Mouse (Mus musculus): Measurements from ENCODE around the gene Arf6.
"Not testable (repeated sequence)": the region's sequence is repeated elsewhere in the genome, so short reads cannot be mapped to it uniquely, and the experiment has no call there.

Arf6 gene

DNA sequence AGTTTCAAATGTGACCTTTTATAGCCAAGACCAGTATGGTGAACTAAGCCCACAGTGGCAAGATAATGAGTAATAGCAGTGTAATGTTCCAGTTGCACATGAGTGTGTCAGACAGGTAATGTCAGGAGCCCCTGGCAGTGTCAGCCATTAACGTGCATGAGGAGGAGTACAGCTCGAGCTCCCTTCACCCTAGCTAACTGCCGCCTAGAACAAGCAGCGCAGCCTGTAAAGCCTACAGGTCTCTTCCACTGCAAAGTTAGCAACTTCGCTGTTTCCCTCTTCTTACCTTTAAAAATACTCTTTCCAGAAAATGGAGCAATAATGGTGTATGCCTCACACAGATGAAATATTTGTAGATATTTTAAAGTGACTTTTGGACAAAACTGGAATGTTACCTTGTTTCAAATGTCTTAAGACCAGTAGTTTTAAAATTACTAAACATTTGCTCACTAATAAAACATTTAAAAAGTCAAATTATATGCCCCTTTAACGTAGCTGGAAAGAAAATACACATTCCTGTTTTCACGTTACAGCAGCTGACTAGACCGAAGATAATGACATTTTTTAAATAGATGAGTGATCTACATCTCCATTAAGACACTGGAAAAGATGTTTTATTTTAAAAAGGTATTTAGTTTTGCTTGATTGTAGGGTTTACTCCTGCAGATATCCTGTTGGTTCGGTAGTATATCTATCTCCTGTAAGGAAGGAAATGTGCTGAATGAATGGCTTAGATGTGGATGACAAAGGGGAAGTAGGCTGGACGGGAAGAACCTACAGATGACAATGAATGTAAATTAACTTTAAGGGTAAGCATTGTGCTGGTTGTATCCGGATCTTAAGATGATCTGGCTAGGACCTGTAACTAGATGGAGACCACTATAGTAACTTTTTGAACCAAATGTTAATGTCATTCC lies 2.2 kb downstream of the Arf6 start:
- DNase-seq = no peak

DNA sequence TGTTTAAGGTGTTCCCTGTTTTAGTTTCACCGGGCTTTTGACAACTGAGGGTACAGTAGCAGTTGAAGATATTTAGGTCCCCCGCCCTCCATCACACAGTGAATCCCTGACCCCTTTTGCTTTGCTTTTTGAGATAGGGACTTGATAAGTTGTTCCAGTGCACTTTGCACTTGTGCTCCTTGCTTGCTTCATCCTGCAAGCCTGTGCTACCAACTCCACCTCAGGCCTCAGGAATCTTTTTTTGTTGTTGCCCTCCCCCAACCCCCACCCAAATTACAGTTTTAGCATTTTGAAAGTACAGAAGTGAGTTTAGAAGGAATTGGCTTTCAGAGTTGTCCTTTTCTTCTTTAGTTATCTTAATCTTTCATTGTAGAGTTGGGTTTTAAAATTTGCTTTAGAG lies 4.2 kb downstream of the Arf6 start:
- DNase-seq = no peak

DNA sequence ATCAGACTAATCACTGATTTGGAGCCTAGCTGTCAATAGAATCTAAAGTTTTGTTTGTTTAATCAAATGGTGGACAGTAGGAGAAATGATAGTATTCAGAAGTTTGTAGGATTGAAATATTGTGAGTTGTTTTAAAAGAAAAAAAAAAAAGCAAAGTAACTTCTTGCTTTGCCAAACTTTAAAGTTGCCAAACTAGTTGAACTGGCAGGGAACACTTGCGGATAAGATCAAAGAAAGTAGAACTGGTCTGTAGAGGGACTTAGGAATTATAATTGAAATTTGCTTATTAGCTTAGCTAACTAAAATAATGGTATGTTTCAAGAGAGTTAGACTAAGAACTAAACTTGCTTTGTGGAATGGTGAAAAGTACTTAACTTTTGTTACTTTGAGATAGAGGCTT lies 5.2 kb downstream of the Arf6 start:
- no peak for DNase-seq

DNA sequence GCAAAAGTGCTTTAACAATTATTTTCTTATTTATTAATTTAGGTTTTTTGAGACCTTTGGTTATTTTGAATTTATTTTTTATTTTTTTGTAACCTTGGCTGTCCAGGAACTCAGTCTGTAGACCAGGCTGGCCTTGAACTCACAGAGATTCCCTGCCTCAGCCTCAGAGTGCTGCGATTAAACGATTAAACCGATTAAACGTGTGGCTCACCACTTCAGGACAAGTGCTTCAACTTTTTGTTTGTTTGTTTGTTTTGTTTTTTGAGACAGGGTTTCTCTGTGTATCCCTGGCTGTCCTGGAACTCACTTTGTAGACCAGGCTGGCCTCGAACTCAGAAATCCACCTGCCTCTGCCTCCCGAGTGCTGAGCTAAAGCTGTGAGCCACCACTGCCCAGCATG lies 5.7 kb downstream of the Arf6 start:
- not testable (repeated sequence) for DNase-seq

DNA sequence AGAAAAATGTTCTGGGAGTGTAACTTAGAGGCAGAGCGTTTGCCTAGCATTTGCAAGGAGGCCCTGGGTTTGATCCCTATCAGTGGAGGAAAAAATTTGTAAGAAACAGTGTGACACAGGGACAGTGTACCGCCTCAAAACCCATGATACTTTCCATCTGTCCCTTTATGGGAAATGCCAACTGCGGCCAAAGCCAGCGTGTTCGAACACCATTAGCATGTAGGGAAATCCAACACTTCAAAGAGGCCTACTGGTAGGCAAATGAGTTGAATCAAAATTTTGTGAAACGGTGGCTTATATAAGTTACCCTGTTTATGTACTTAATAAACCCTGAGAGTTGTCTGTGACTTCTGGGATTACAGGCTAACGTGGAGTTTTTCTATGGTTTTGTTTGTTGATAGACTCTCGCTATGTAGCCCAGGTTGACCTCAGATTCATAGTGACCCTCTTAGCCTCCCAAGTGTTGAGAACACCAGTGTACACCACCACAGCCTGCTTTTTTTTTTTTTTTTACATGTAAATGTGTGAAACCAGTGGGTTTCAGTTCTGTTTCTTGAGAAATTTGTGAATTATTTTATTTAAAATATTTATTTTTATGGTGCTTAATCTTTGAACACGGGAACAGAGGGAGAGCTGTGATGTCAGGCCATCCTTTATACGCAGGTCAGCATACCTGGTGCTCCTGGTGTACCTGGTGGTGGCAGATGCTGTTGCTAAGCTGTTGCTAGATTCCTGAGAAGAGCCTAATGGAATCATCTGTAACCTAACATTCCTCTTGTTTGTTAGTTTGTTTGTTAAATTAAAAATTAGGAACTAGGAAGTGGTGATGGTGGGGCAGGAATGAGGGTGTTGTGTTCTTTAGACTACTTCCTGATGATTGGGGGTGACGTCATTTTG lies 6.9 kb downstream of the Arf6 start:
- DNase-seq = no peak

DNA sequence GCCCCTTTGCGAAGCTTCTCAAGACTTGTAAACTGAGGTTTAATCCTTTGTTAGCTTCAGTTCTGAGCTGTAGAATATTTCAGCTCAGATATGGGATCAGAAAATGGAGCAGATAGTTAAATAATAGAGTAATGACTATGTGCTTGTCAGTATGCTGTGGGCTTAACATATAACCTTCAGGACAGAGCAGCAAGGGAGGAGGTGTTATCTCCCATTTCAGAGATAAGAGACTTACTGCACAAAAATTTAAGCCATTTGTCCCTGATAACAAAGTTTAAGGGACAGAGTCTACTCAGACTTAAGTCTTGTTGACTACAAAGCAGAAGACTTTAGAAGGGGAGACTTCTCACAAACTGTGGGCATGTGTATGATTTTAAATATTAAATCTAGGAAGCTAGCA lies 10.9 kb downstream of the Arf6 start:
- no peak for DNase-seq

DNA sequence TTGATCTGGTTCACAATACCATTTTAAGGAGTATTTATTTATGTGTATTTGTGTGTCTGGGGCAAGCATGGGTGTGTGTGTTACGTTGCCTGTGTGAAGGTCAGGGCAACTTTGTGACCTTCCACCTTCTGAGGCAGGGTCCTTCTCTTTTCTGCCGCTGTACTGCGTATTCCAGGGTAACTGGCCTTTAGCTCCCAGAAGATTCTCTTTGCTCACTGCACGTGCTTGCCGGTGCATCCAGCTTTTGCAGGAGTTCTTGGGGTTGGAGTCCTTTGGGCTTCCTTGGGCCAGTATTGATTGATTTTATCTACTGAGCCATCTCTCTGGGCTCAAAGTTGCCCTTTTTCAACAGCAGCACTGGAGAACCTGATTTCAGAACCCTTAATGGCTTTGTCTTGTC lies 12.7 kb downstream of the Arf6 start:
- DNase-seq = no peak

DNA sequence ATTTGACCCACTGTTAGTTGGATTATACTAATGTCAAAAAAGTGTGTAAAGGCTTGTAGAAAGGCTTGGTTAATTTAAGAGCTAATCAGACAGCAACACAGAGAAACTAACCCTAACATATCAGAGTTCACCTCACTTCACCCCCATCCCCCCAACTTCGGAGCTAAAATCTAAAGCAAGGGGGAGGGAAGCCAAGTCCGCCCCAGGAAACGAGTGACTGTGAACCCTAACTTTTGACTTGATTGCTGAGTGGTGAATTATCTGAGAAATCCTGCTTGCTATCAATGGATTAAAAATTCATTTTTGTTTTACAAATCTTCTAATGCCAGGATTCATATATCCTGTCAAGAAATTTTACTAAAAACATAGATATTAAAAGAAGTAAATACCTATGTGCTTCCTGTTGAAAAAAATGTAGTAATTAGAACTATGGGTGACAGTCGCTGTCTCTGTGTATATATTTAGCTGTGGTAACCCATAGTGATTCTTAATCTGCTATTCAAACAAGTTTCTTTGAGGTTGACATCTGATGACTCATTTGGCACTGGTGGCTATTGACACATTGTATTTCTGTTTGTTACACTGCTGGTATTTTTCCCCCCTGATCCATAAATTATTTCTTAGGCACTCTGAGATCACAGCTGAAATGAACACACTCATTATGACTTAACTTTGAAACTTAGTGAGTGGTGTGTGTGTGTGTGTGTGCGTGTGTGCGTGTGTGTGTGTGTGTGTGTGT lies 13.8 kb downstream of the Arf6 start:
- no peak for DNase-seq

DNA sequence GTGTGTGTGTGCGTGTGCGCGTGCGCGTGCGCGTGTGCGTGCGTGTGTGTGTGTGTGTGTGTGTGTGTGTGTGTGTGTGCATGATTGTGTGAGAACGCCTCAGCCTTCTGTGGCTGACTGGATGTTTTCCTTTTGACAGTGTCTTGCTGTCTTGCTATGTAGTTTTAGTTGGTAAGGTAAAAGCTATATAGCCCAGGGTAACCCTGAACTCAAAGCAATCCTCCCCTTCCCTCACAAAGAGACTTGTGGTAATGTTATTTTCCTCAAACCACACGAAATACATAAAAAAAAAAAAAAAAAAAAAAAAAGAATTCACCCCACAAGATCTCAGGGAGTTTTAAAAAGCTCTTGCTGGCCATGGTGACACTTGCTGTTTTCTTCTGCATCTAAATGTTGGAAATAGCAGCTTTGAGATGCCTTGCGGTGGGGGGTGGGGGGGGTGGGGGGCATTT lies 14.4 kb downstream of the Arf6 start:
- DNase-seq = not testable (repeated sequence)

DNA sequence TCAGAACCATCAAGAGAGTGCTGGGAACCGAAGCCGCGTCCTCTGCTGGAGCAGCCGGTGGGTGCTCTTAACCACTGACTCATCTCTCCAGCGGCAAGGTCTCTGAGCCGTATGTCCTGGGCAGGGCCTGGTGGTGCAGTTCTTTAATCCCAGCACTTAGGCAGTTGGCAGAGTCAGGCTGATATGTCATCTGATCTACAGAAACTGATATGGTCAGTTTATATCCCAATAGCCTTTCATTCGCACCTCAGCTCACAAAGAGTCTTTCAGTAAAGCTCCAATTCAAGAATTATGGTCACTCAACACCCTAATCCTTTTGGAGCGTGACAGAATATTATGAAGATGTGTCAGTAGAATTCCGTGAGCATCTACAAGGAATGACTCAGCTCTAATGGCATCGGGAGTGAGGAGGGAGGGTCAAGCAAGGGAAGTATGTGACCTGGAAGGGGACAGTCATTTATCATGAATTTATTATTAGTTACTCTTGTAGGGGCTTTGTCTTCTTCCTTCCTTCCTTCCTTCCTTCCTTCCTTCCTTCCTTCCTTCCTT lies 16.4 kb downstream of the Arf6 start:
- no peak for DNase-seq

DNA sequence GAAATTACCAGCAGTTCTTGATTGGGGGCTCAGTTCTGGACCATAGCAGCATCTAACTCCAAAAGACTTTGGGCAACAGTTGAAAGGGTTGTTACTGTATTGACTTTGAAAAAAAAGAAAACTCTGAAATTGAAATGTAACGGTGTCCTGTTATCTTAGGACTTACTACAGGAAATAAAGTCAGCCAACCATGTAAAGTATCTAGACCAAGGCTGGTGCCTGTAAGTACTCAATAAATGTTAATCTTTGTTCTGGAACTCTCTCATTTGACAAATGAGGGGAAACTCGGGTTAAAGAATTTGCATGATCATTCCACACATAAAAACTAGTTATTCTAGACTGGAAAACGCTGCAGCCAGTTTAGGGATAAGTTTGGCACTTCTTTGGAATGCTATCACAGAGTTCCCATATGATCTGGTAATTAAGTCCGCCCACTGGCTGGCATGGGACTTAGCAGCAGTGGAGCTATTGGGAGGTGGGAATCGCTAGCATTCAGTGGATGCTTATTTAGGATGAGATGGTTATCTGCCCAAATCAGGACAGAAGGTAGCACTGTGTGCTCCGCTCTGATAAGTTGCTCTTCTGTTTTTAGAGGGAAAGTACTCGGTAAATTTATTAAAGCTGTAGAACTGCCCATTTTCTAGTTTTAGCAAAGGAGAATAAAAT lies 17.5 kb downstream of the Arf6 start:
- no peak for DNase-seq

DNA sequence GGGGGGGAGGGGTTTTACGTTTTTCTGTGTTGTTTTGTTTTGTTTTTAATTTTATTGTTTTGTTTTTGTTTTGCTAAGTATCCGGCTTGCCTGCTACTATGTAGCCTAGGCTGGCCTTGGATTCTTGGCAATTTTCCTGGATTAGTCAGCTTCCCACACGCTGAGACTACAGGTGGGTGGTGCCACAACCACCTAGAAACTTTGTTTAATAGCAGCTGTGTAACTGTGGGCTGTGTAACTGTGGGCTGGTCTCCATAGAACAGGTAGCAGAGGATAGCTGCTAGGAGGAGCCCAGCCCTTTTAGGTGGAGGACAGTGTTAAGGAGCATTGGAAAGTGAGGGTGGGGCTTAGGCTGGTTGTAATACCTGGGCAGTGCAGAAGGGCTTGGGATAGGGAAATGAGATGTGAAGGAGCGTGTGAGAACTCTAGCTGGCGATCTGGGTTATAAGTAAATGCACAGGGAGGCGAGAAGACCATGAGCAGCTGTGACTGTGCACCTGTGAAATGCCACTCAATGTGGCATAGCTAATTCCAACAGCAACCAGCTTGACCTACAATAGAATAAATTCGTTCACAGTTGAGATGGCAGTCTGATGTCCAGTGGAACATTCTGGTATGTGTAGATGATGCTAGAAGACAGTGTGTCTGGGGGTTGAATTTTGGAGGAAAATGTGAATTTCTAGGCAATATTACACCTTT lies 18.2 kb downstream of the Arf6 start:
- DNase-seq = no peak

DNA sequence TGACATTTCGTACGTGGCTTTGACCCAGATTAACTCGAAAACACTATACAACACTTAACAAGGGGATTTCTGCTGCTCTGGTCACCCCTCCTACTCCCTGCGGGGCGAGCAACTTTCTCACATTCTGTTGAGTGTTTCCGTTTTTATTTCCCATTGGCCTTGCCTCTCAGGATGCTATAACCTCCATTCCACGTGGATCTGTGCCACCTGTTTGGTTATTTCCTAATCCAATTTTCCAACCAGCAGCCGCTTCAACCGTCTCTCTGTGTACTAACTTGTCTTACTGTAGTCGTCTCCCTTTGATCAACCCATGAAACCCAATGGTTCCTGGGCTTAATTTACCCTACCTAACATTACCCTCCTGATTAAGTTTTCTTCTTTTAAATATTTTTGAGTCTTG lies 21.1 kb downstream of the Arf6 start:
- DNase-seq = no peak

DNA sequence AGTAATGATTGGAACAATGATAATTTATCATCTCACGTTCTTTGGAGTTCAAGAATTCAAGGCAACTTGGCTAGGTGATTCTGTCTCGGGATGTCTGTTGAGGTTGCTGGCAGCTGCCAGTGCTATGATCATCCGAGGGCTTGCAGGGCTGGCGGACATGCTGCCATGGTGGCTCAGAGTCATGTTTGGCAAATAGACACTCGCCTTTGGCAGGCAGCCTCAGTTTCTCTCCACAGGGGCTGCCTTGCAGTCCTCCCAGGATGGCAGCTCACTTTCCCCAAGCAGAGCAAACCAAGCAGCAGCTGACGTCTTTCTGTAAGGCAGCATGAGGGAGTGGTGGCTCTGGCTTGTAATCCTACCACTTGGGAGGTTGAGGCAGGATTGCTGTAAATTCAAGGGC lies 22.5 kb downstream of the Arf6 start:
- peak; percentile 95 for DNase-seq

DNA sequence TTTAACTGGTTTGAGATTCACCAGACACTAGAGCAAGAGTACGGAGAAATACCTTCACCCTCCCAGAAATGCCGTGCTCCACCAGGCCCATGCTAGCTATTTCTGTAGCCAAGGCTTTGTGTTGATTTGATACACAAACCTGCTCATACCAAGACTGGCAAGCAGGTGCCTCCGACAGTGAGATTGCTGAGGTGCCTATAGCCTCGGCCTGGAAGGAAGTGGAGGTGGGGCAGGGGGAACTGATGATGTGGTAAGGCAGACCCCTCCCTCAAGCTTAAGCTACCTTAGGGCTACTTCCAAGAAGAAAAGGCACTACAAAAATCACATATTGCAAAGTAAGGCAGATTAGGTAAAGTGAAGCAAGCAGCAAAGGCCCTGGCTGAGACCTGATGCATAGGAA lies 28.4 kb downstream of the Arf6 start:
- no peak for DNase-seq

DNA sequence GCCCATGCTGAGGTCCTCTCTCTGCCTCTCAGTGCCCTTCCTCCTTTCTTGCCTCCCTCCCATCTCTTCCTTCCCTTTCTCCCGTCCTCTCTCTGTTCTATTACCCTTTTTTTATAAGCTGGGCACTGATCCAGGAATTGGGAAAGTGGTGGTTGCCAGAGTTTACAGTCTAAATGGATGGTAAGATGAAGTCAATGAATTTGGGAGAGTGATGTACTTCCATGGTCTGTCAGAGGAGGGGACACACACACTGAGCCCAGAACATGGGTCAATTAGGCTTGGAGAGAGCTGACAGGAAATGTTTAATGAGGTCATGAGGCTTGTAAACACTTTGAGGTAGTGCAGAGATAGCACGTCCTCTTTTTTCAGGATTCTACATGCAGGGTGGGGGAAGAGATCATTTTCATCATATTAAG lies 28.9 kb downstream of the Arf6 start:
- no peak for DNase-seq

DNA sequence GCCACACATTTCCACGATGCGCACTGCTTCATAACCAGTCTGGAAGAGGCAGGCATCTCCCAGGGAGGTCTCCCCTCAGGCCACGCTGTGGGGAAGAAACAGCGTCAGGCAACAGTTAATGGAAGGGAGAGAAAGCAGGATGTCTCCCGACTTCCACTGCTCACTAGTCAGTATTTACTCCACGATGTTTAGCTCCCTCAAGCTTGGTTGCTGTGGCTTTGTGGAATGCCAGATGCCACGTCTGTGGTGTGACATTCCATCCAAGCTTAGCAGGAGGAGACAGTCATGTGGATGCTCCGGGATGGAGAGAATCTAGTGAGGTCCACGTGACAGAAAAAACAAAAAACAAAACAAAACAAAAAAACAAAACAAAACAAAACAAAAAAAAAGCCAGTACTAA lies 30.1 kb downstream of the Arf6 start:
- DNase-seq = no peak

DNA sequence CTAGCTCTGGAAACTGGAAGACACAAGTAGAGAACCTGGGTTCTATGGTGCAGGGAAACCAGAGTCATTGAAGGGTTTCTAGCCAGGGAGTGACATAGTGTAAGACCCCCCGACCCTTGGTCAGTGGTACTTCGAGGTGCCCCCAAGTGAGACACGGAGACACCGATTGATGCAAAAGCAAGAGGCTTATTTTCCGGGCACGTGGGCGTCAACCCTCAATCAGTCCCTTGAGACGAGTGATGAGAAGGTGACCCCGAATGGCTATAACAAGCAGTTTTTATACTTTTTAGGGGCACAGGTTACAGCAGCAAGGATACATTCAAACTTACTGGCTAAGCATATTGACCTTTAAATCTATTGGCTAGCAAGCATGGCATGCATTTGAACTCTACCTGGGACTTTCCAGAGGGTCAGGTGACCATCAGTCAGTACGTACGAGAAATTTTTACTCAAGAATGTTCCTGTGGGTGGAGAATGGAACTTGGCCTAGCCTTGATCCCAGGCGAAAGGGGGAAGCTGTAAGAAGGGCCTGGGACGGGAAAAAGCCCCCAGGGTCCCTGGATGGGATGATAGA lies 30.7 kb downstream of the Arf6 start:
- DNase-seq = no peak

DNA sequence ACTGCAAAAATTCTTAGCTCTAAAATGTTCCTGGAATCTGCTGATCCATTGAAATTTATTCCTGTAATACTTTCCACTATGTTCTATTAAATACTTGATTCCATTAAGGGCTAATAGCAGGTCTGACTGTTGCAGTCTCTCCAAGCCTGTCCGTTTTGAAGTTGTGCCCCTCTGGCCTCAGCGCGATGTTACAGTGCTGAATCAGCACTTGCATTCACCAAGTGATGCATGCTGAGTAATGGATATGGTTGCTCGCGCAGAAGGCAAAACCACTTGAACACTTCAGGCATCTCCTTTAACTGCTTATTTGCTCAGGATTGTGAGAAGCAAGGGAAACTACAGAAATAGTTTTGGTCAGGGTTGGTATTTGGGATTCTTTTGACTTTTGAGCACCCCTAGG lies 38.8 kb downstream of the Arf6 start:
- no peak for DNase-seq

DNA sequence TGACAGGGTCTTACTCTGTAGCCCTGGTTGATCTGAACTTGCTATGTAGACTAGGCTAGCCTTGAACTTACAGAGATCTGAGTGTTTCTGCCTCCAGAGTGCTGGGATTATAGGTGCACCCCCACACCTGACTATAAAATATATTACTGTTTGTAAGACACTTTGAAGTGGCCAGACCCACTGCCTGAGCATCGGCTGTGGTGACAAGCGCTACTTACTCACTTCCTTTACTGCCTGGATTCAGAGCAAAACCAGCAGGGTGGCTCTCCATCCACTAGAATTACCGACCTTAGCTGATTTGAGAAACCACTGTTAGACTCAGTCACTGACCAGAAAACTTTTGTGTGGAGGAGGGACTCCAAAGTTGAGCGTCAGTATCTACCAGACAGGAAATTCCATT lies 40.0 kb downstream of the Arf6 start:
- DNase-seq = no peak

DNA sequence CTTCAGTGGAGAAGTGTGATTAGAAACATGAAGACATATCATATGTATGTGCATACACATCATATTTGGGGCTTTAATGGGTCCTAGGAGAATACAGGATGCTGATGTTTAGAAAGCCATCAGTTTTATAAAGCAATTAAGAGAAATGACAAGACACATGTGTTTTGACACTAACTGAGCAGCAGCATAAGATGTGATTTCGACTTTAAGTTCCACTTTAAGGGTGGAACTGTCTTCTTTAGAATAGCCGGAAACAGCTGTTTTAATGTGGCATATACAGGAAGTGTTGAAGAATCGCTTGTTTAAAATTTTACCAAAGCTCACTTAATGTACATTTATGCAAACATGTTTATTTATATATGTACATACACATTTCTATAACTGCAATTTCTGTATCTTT lies 41.4 kb downstream of the Arf6 start:
- no peak for DNase-seq
